Mouse (Mus musculus): ENCODE data around the gene Evi2a. TPM values are rescaled to one million over a fixed set of nuclear protein-coding genes. Genes with fewer than 3 reads are reported as not detected.

The Evi2a gene
- total and polyA plus RNA-seq, 2 experiments from 2014 or later, result 2.7 to 4.0 TPM

DNA sequence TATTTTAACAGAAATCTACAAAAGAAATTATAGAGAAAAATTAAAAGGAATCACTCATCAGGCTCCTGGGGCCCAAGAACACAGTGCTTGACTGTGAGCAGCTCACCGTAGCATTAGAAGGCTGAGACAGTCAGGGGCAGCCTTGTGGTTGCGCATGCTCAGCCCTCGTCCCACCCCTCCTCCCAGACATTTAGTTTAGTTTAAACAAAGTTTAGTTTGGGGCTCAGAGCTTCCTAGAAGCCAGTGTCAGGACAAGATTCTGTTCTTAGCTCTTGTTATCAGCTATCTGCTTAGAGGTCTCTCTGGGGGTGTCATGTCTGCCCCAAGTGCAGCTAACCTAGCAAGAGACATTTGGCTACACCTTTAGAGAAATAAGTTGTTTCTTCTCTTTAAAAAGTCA is 1.8 kb downstream of the Evi2a start:
- no peak overlapping the region for H3K4me3 ChIP-seq (ENCODE audit: low read depth, low read length)
- WGBS, result 91% methylated on average over 3 of the region's 3 CpGs
- H3K4me2 ChIP-seq (ENCODE audit: low read depth, low read length, poor library complexity, severe bottlenecking), result no peak overlapping the region
- H3K4me1 ChIP-seq (ENCODE audit: insufficient read depth, low read length), result no peaks in the 10 kb centered on the region
- DNase-seq (ENCODE audit: low spot score), result no peak
- peaks cover 6% of the 10 kb centered on the region; the same call in 1 of the 2 replicates for H3K36me3 ChIP-seq (ENCODE audit: insufficient read depth, low read length)
- no peaks in the 10 kb centered on the region for H3K27me3 ChIP-seq (ENCODE audit: insufficient read depth, low read length)
- no peak for ATAC-seq (ENCODE audit: low FRiP score)
- H3K9me3 ChIP-seq (ENCODE audit: low read length), result no peaks in the 10 kb centered on the region
- no peak overlapping the region for H3K9ac ChIP-seq (replicated peaks; ENCODE audit: low read length, poor library complexity, severe bottlenecking)
- no peak overlapping the region for H3K27ac ChIP-seq (ENCODE audit: low read depth, low read length)
- no peak for TF ChIP-seq CTCF (IDR thresholded peaks at IDR 0.05)

DNA sequence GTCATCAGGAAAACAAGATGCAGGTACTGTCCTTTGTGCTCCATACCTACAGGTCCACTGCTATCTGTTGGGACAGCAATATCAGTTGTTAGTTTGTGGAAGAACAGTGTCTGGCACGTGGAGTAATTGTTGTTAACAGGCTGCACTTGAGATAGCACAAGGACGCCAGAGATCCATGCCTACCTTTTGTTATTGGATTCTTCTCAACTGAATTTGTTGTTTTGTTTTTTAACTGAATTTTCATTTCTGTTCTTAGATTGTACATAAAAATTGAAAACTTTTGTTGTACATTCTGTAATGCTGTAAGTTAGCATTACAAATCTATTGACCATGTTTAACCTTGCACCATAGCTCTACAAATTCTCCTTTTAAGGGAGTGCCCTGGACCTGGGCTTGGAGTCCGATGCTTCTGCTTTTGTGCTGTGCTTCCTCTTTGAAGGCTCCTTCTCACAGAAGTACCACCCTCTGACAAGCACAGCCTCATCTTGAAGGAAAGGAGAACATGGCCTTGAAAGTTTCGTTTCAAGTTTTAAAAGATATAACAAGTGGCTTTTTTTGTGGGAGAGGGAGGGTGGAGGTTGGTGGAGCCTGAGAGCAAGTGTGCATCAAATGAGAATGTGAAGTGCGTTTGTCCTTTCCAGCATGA is 2.5 kb downstream of the Evi2a start:
- no peak for TF ChIP-seq CTCF (IDR thresholded peaks at IDR 0.05)
- Histone ChIP-seq H3K4me2 (ENCODE audit: low read depth, low read length, poor library complexity, severe bottlenecking) (no peak overlapping the region), H3K27ac (ENCODE audit: low read depth, low read length) (no peak overlapping the region), H3K4me1 (ENCODE audit: insufficient read depth, low read length) (no peaks in the 10 kb centered on the region), H3K9me3 (ENCODE audit: low read length) (no peaks in the 10 kb centered on the region), H3K4me3 (ENCODE audit: low read depth, low read length) (no peak overlapping the region), H3K9ac (replicated peaks; ENCODE audit: low read length, poor library complexity, severe bottlenecking) (no peak overlapping the region), H3K36me3 (ENCODE audit: insufficient read depth, low read length) (peaks cover 6% of the 10 kb centered on the region; the same call in 1 of the 2 replicates), H3K27me3 (ENCODE audit: insufficient read depth, low read length) (no peaks in the 10 kb centered on the region)
- DNase-seq (ENCODE audit: low spot score) (no peak), ATAC-seq (ENCODE audit: low FRiP score) (no peak)
- 91% methylated on average over 5 of the region's 5 CpGs for WGBS

DNA sequence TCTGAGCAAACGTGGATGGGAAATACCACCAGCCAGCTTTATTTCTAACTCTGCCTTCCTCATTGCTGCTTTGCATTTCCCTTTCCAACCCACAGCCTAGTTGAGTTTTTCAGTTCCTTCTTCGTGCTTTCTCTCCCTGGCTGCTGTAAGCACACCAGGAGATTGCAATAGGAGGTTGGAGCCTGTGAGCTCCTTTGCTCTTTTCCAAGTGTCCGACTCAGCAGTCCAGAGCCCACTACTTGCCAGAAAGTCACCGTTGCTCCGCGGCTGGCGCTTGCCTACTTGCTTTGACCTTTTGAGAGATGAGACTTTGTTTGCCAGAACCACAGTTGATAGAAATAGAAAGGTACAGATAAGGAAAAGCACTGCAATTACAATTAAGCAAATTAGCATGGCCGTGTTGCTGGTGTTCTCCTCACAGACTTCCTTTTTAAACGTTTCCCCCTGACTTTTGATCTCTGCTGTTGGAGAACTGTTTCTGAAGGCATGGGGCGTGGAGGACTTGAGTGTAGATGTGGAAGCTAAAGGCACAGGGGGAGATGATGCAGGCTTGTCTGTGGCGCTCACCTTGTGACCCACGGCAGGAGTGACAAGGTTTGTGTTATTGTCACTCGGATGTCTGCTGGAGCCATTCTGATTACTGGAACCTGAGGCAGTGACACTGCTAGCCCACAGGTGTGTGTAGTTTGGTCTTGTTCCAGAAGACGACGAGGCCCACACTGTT is 3.2 kb downstream of the Evi2a start:
- no peak overlapping the region for H3K4me3 ChIP-seq (ENCODE audit: low read depth, low read length)
- no peak for DNase-seq (ENCODE audit: low spot score)
- TF ChIP-seq CTCF (IDR thresholded peaks at IDR 0.05), result no peak
- no peak overlapping the region for H3K27ac ChIP-seq (ENCODE audit: low read depth, low read length)
- no peak overlapping the region for H3K4me2 ChIP-seq (ENCODE audit: low read depth, low read length, poor library complexity, severe bottlenecking)
- H3K36me3 ChIP-seq (ENCODE audit: insufficient read depth, low read length), result peaks cover 6% of the 10 kb centered on the region; the same call in 1 of the 2 replicates
- H3K9me3 ChIP-seq (ENCODE audit: low read length), result no peaks in the 10 kb centered on the region
- H3K9ac ChIP-seq (replicated peaks; ENCODE audit: low read length, poor library complexity, severe bottlenecking), result no peak overlapping the region
- ATAC-seq (ENCODE audit: low FRiP score), result no peak
- no peaks in the 10 kb centered on the region for H3K4me1 ChIP-seq (ENCODE audit: insufficient read depth, low read length)
- 83% methylated on average over 15 of the region's 15 CpGs for WGBS
- no peaks in the 10 kb centered on the region for H3K27me3 ChIP-seq (ENCODE audit: insufficient read depth, low read length)

DNA sequence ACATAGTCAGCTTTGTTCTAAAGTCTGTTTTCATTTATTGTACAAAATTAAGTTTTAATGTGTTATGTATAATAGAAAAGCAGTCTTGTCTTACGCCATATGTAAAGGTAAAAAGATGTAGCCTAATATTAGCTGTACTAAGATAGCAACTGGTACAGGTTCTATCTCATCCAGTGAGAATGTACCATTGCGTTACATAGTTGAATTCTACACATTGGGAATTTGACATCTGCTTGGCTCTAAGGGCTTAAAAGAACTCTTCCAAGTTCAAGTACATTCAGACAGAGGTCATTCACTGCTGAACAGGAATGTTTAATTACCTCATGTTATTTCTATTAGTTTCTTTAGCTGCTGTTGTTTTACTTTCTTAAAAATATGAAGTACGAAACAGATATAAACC is 3.9 kb downstream of the Evi2a start:
- no peak overlapping the region for H3K4me2 ChIP-seq (ENCODE audit: low read depth, low read length, poor library complexity, severe bottlenecking)
- WGBS, result 92% methylated on average over 3 of the region's 3 CpGs
- H3K9ac ChIP-seq (replicated peaks; ENCODE audit: low read length, poor library complexity, severe bottlenecking), result no peak overlapping the region

DNA sequence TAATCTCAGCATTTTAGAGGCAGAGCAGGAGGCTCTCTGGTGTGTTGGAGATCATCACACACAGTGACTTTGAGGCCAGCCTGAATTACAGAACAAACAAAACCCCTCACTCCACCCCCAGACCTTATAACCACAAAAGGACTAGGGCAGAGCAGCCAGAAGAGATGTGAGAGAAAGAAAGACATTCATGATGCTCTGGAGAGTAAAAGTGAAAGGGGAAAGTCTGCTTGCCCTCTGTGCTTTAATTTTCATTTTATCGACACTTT is 6.2 kb downstream of the Evi2a start:
- H3K9ac ChIP-seq (replicated peaks; ENCODE audit: low read length, poor library complexity, severe bottlenecking), result no peak overlapping the region
- WGBS, result 87% methylated on average over 1 of the region's 1 CpGs
- no peak for ATAC-seq (ENCODE audit: low FRiP score)

More for the DNA sequence above, 3.9 kb downstream of the Evi2a start:
- Histone ChIP-seq H3K9me3 (ENCODE audit: low read length) (no peaks in the 10 kb centered on the region), H3K4me1 (ENCODE audit: insufficient read depth, low read length) (no peaks in the 10 kb centered on the region), H3K27me3 (ENCODE audit: insufficient read depth, low read length) (no peaks in the 10 kb centered on the region), H3K4me3 (ENCODE audit: low read depth, low read length) (no peak overlapping the region), H3K27ac (ENCODE audit: low read depth, low read length) (no peak overlapping the region), H3K36me3 (ENCODE audit: insufficient read depth, low read length) (peaks cover 6% of the 10 kb centered on the region; the same call in 1 of the 2 replicates)
- ATAC-seq (ENCODE audit: low FRiP score) (no peak), DNase-seq (ENCODE audit: low spot score) (no peak)
- TF ChIP-seq CTCF (IDR thresholded peaks at IDR 0.05), result no peak

DNA sequence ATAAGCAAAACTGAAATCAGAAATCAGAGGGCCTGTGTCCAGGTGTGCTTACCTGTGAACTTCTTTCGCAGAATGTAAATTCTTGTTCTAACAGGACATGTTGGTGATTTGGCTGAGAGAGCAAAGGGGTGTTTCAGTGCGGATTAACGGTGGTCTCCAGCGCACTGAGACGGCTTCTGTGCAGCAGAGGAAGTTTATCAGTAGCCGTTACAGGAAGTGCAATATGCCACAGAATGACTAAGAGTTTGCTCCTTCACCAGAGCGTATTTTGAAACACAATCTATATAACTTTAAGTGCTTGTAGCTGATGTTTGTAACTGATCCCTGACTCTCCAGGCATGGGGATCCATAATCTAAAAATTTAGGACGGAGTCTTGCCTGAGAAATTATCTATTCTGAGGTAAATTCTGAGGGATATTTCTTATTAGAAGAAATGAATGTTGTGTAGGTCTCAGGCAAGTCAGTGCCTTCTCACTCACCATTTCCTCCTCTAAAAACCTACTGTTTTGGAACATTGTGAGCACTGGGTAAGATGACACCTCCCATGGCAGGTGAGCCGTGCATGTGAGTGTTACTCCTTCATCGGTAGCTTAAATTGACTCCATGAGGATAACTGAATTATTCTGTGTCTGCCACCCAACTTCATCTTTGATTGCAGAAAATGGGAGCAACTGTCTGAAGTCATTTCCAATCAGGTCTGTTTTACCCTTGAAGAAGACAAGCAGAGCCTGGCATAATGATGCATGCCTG is 6.7 kb downstream of the Evi2a start, which contains the start of gene Evi2b:
Evi2b (minus strand) TSS at position 203 of the 750 bp plus-strand sequence.
- no peak for TF ChIP-seq CTCF (IDR thresholded peaks at IDR 0.05)
- Histone ChIP-seq H3K4me3 (ENCODE audit: low read depth, low read length) (no peak within 1 kb of the TSS), H3K4me2 (ENCODE audit: low read depth, low read length, poor library complexity, severe bottlenecking) (no peak within 1 kb of the TSS), H3K9ac (replicated peaks; ENCODE audit: low read length, poor library complexity, severe bottlenecking) (no peak within 1 kb of the TSS), H3K27ac (ENCODE audit: low read depth, low read length) (no peak within 1 kb of the TSS; the same call in 1 of the 2 replicates), H3K27me3 (ENCODE audit: insufficient read depth, low read length) (no peaks in the 10 kb centered on the region), H3K4me1 (ENCODE audit: insufficient read depth, low read length) (no peaks in the 10 kb centered on the region), H3K9me3 (ENCODE audit: low read length) (no peaks in the 10 kb centered on the region), H3K36me3 (ENCODE audit: insufficient read depth, low read length) (peaks cover 4% of the 10 kb centered on the region; the same call in 1 of the 2 replicates)
- DNase-seq (ENCODE audit: low spot score) (no peak), ATAC-seq (ENCODE audit: low FRiP score) (no peak)
- WGBS, result 88% methylated on average over 10 of the region's 10 CpGs

More for the DNA sequence above, 6.2 kb downstream of the Evi2a start:
- Histone ChIP-seq H3K4me3 (ENCODE audit: low read depth, low read length) (no peak overlapping the region), H3K4me2 (ENCODE audit: low read depth, low read length, poor library complexity, severe bottlenecking) (no peak overlapping the region), H3K36me3 (ENCODE audit: insufficient read depth, low read length) (peaks cover 4% of the 10 kb centered on the region; the same call in 1 of the 2 replicates), H3K9me3 (ENCODE audit: low read length) (no peaks in the 10 kb centered on the region), H3K4me1 (ENCODE audit: insufficient read depth, low read length) (no peaks in the 10 kb centered on the region), H3K27me3 (ENCODE audit: insufficient read depth, low read length) (no peaks in the 10 kb centered on the region), H3K27ac (ENCODE audit: low read depth, low read length) (no peak overlapping the region; the same call in 1 of the 2 replicates)
- DNase-seq (ENCODE audit: low spot score), result no peak
- no peak for TF ChIP-seq CTCF (IDR thresholded peaks at IDR 0.05)

Data from midbrain, postnatal 0 days (tissue).